Mouse (Mus musculus) urinary bladder, postnatal 4 days (tissue): ENCODE results near the gene Ccdc181.

ENCODE experiments used
- DNase-seq, 2 experiments: peaks; one replicate each; pipeline ENCODE4 v3.0.0; 2021 to 2022; ENCODE audit warnings: low spot score in 2 of 2

The Ccdc181 gene

DNA sequence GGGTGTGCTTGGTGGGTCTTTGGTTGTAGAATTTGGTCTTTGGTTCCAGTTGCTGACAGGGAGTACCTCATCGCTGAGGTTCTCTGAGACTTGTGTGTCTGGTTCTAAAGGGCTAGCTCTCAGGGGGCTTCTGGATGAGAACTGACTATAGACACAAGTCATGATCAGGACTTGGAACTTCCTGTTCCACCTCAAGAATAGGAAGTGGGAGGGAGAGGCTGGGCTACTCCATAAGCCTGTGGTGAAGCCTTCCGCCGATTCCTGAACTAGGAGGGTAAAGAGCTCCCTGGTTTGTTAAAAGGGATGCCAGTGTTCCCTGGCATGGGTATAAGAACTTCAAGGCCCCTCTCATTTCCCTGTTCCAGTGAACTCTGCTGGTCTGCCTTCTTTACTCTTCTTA is 8.6 kb downstream of the Ccdc181 start:
- no peak for DNase-seq

DNA sequence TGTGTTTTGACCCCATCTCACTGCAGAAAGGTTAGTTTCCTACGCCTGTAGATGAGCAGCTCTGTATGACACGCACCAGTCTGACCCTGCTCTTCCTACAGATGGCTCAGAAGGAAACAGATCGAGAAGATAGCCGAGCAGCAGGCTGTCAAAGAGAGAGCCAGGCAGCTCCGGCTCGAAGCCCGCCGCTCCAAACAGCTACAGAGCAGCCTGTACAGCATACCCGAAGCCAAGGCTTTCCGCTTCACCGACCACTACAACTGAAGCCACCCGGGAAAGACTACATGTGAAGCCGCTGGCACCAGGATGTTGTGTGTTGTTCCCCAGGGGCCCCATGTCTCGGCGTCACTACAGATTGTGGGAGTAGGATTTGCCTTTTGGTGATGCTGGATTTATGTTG is 12.0 kb downstream of the Ccdc181 start:
- no peak for DNase-seq

DNA sequence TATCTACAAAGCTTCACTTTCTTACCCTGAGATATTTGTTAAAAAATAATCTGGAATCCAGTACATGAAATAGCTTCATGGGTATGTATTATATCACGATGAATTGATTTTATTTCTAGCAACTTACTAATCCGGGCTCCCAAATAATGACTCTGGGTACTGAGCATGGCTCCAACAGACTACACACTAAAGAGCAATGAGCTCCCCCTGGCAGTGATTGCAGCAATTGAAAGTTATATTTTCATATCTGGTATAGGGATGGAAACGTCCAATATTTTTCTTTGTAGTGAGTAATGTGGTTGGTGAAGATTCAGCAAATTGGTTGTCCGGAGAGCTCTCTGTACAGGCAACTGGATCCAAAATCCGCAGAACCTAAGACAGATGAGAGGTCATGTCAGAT is 16.7 kb downstream of the Ccdc181 start:
- no peak for DNase-seq

DNA sequence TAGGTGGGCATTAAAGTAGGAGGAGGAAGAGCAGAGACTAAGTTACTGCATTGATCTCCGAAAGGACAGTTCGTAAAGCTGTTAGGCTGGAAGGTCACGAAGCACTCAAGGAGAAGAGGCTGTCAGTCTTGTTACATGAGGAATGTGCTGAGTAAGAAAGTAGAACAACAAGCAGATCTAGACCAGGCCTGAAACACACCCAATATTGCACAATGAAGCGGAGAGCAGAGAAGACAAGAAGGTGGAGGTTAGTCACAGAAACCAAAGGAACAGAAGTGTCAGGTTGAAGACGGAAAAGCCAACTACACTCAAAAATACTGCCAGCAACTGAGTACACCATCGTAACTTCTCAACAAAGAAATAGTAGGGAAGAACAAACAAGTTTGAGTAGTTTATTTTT is 18.7 kb downstream of the Ccdc181 start:
- DNase-seq = no peak

DNA sequence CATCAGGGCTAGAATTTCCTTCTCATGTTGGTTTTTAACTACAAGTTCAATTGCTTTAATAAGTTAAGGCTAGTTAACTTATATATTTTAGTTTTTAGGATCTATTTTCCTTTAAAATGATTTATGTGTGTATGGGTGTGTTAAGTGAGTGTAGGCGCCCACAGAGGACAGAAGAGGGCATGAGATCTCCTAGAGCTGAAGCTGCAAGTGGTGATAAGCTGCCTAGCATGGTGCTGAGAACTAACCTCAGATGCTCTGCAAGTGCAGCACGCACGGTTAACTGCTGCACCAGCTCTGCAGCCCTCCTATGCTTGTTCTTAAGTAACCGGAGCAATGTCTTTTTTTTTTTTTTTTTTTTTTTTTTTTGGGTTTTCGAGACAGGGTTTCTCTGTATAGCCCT is 21.1 kb downstream of the Ccdc181 start:
- DNase-seq = no peak

DNA sequence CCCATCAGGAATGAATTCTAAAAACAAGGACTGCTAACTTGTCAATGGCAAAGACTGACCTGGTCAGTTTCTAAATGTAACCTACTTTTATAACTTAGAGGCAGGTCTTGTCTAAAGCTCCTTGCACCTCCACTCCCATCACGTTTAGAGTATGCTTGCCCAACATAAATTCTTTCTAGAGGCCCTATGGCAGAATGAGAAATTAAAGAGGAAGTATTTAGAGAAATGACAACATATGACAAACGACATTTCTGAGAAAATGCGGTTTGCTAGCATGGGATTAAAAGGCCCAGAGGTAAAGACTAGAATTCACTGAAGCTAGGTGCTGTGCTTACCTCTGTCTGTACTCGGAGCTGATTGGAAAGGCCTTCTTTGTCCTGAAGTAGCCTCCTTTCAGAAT is 26.6 kb downstream of the Ccdc181 start:
- no peak for DNase-seq

DNA sequence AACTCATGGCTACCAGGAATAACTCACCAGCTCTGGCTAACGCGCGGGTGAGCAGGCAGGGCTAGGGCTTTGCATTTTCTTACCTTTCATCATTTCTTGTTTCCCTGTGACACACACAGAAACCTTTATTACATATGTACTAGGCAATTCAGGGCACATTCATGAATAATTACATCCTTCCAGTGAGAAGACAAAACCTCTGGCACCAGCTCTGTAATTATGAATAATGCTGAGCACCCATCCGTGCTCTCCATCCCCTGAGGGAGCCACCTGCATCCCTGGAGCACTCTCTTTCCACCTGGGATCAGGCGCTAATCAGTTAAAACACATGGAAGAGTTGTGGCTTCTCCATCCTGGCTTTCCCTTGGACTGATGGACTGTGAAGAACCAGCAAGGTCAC is 28.4 kb downstream of the Ccdc181 start, which contains the start of gene Nme7:
Nme7 (plus strand) TSS at position 301 of the 400 bp plus-strand sequence.
- no peak for DNase-seq

DNA sequence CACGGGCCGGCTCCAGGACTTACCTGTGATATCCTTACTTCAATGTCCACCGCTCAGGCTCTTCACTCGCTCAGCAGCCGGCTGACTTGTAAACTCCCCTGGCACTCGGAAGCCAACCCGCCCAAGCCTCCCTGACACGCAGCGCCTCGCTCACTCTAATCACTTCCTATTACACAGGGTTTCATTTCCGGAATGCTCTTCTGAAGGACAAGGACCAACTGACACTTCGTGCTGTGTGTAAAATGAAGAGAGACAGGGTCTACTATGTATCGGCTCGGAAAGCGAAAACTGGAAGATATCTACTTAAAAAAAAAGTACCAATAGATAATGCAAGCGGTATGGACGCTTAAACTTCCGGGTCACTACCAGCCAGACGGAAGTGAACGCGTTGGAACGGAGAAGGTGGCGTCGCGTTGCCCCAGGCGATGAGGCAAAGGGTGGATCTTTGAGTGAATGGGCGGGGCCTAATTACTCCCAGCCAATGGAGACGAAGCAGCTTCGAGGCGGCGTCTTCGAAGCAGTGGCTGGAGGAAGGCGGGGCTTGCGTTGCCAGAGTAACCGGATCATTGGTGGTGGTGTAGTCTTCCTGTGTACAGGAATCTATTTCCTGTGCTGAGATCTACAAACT is 31.9 kb downstream of the Ccdc181 start, which contains the start of gene Blzf1:
Blzf1 (minus strand) TSS at position 366 of the 628 bp plus-strand sequence.
- DNase-seq = peak; percentile 94 to 99

DNA sequence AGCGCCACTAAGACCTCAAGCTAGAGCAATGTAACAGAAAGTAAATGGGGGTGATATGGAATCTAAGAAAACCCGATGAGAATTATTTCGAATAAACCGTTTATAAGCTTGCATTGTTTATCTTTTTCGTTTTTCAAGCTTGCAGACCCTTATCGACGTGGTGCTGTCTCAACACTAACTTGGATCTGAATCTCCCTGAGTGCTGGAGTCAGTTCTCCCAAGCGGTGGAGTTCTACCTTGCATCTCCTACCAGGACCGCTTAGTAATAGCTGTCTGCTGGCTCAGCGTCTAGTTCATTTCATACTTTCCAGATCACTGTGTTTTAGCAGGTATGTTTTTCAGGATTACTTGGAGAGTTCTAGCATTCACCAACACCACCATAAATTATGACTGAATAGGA is 32.5 kb downstream of the Ccdc181 start:
- no peak for DNase-seq

DNA sequence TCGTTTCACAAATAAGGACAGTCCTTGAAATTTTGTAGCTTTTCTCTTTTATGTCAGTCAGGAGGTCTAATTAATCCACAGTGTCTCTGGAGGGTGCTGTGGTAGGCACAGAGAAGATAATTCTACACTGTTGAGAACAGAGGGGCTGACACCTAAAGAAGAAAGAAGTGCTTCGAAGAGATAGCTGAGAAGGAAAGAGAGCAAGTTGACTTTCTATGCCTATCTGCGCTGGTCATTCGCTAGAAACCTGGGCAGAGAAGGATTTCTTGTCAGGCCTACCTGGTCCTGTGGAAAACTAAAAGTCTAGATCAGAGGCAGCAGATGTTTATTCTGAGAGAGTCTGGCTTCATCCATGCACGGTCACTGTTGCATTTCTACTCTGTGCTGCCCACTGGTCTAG is 38.7 kb downstream of the Ccdc181 start:
- DNase-seq = no peak

DNA sequence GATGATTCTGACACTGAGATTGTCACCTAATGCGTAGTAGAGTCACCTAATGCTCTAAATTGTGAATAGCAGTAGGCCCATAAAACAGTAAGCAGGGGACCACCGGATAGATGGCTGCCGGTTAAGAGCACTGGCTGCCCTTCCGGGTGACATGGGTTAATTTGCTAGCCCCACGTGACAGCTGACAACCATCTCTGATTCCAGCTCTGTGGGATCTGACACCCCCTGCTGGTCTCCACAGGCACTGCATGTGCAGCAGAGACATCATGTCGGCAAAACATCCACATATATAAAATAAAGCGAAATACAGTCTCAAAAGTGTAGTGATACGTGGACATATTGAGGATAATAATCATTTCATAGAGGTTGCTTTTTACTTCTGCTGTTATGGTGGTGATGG is 39.9 kb downstream of the Ccdc181 start:
- DNase-seq = no peak

DNA sequence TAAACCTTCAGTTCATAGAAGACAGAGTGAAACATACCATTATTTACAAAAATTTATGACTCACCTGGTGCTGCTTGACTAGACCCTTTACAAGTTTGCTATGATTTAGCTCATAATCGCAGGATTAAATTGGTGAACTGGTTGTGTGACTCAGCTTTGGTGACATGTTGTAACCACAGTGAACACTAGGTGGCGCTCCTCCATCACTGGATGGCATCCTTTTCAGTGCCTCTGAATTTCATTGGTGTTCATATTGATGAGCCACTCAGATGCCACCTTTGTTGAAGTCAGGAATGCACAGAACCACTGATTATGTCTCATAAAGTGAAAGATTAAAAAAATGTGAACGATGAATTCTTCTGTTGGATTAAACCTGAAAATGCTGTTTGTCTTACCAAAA is 41.3 kb downstream of the Ccdc181 start:
- DNase-seq = peak in 1 of 2 experiments; percentile 78

DNA sequence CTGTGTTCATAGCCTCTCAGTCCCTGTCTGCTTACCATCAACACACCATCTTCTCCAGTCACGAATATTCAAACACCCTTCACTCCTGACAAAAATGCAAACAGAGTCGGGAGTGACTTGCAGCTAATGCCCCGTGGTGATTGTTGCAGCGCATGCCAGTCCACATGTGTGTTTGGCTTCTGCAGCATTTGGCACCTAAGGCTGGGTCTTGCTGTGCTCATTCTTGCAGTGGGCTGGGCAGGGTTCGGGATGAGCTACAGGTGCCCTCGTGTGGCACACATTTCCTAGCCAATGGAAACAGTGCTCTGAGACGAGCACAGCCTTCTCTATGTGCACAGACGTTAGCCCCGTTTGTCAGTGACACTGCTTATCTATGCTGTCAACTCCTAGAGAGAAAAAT is 41.9 kb downstream of the Ccdc181 start:
- DNase-seq = no peak

DNA sequence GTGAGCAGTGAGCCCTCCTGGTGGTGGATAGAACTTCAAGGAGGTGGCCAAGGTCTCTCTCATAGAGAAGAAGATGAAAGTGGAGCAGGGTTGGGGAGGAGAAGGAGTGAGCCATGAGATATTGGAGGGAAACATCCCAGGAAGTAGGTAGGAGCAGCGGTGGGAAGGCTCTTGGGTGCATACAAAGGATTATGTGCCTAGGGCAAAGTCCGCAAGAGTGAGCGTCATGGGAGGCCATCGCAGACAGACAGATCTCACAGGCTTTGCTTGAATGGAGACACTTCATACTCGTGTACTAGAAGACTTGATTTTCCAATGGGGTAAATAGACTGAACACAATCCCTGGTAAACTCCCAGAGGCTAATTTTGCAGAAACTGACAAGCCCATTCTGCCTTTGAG is 43.1 kb downstream of the Ccdc181 start:
- no peak for DNase-seq

DNA sequence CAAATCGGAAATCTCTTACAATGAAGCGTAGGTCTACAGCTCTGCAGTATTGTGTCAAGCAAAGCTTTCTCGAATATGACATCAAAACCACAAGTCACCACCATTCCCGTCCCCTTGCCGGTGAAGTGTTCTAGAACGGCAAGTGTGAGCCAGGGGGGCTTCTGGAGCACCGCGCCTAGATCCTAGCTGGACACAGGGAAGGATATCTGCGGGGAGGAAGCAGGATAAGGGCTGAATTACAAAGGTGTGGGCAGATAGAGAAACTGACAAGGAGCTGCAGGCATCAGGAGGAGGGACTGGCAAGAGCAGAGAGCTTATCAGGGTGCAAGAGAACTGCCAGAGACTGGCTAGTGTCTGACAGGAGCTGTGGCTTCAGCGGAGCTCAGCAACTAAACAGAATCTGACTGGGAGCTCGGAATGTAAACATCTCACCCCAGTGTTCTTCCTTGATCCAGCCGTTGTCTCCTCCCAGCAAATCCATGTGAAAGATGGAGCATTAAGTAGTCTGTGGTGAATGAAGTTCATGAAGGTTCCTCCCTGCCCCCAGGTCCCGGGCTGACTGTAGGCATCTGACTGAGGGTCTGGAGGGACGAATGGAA is 44.3 kb downstream of the Ccdc181 start:
- no peak for DNase-seq

DNA sequence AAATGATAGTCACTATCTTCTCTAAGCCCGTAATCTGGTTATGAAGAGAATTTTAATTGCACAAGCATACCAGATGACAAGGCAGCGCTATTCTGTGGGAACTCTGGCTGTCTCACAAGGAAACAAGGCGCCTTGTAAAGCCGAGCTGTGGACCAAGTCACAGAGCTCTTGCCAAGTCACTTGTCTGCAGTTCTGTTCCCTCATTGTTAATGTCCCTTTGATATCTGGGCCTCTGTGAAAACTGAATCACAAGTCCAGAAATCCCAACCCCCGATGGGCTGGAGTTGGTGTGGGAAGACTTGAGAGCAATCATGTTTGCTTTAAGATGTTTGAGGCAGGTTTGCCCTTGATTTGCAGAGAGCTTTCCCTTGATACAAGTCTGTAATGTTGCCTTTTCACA is 45.3 kb downstream of the Ccdc181 start:
- DNase-seq = no peak

DNA sequence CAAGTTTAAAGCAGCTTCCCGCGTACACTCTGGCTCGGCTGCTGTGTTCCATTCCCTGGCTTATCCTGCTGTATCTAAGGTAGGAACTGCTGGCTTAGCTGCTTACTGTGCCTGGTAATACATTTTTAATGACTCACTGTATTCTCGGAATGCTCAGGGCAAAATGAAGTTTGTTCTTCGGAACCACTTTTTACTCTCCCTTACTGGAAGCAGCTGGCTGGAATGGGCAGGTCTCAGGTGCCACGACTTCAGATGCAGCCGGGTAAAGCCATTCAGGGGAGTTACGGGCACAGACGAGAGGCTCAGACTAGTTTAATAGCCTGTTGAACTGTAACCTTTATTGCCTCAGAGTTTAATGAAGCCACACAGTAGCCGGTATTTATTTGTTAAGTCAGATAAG is 46.0 kb downstream of the Ccdc181 start:
- DNase-seq = no peak

DNA sequence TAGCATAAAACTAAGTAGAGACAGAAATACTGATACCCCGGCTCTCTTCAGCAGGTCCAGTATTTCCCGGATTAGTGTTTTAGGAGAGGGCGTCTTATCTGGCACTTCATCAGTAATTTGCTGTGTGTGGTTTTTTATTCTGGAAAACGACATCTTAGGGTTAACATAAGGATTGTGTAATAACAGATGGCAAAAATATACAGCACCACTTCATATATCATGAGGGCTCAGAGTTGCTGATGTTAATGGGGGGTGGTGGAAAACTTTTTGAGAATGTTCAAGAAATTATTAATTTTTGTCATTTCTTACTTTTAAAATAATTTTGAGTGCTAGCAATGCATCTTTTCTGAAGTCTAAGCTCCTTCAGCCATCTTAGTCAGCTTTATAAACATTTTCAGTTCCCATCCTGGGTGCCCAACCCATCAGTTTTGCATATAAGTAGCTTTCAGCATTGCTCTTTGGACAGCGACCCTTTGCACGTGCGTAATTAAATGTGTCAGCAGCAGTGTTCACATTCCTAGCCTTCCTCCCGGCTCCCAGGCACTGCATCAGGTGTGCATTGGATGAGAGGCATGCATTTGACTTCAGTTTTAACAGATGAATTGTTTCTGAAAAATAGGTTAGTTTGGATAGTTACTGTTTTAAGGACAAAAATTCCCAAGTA is 47.7 kb downstream of the Ccdc181 start:
- no peak for DNase-seq

DNA sequence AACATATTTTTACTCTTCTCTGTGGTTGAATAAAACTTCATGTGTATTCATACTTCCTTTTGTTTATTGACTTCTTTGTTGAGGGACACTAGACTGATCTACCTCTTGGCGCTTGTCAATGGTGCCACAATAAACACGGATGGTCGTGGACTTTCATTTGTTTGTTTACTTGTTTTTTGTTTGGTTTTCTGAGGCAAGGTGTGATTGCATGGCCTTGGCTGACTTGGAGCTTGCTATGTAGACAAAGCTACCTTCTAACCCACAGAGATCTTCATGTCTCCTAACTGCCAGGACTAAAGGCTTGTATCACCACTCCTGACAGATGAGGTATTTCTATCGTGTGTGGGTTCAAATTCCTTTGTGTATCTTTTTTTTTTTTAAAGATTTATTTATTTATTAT is 48.8 kb downstream of the Ccdc181 start:
- no peak for DNase-seq

DNA sequence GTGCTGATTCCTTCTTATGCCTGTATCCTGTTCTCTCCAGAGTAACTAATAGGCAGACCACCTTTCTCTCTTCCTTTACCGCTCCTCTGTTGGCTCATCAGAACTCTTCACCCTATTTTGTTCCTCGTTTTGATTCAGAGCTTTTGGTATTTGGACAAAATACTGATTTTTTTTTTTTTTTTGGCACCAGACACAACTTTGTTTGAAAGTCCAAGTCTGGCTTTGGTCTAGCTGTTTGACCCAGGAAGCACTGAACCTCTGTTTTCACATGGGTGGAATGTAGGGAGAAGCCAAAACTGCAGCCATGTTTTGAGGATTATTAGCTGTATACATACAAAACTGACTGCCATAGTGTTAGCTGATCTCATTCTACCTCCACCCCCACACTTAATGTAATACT is 49.5 kb downstream of the Ccdc181 start:
- DNase-seq = no peak

DNA sequence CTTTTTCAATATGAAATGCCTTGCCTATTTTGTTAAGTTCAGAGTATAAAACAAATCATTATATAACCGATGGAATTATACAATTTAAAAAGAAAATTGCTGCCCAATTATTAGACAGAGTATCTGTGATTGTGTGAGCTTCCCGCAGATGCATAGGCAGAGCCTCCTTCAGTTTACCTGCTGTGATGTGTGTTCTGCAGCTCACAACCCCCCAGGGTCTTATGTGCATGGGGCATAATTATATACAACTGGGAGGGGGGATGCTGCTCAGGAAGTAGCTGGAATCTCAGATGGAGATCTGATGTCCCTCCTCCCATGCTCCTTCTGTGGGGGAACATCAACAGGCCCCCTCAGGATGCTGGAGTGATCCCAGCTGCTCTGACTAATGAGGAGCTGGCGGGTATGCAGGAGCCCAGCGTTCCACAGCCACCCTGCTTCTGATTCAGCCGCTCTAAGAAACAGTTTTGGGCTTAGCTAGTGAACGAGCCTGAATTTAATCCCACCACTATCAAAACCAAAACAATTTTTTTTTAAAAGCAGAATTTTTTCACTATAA is 51.3 kb downstream of the Ccdc181 start:
- no peak for DNase-seq

DNA sequence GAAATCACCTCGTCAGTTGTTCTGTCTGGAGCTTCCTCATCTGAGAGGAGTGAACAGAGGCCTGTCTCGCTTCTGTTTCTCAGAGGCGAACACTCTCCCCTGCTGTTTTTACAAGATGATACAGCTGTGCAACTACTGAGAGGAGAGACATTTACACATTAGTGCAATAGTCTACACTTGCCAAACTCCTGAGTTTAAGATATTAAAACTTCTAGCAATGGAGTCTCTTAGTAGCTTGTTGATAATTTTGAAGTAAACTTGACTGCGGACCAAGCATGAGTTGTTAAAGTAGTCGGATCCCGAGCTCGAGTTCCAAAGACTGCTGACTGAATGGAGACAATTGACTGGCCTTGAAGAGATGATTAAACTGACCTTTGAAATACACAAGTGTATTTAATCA is 52.4 kb downstream of the Ccdc181 start:
- no peak for DNase-seq

DNA sequence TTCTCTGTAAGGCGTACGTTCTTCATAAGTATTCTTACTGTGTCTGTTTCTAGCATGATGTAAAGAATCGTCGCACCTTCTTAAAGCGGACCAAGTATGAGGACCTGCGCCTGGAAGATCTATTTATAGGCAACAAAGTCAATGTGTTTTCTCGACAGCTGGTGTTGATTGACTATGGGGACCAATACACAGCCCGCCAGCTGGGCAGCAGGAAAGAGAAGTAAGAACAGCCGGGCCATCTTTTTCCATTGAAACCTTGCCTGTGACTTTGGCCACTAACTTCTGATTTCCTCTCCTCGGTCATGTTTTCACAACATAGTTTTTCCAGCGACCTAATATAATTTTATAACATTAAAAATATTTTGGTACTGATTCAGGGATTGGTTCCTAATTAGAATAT is 57.2 kb downstream of the Ccdc181 start:
- no peak for DNase-seq
